Mouse (Mus musculus) hindbrain, embryonic 14.5 days (tissue): Measurements from ENCODE around the gene Pde6b. TPM values are rescaled to one million over a fixed set of nuclear protein-coding genes. Genes with fewer than 3 reads are reported as not detected.

Experiments
- ATAC-seq: fragments of 200-750 bp; cut with Nextera tagmentation; 2 replicates; pipeline ENCODE4 v1.8.0; 2017; ENCODE audit warnings: moderate number of reproducible peaks, mild to moderate bottlenecking, moderate TSS enrichment, moderate library complexity; ENCODE audit not compliant: low FRiP score
- DNase-seq: peaks from one replicate; pipeline ENCODE4 v3.0.0-alpha.2; 2015; ENCODE audit warnings: low spot score
- H3K27ac ChIP-seq: fragments of 300-500 bp; sonication (generic); 2 replicates; pipeline ENCODE4 v1.5.1; 2014; ENCODE audit warnings: mild to moderate bottlenecking, moderate library complexity
- H3K27me3 ChIP-seq: fragments of 300-500 bp; sonication (generic); 2 replicates; pipeline ENCODE4 v1.6.1; 2014; ENCODE audit warnings: mild to moderate bottlenecking, low read length, mixed read lengths; ENCODE audit not compliant: control insufficient read depth, insufficient read depth
- H3K36me3 ChIP-seq: fragments of 300-500 bp; sonication (generic); replicated peaks from 2 replicates; pipeline ENCODE4 v1.6.1; 2014; ENCODE audit not compliant: control insufficient read depth, insufficient read depth
- H3K4me1 ChIP-seq: fragments of 300-500 bp; sonication (generic); replicated peaks from 2 replicates; pipeline ENCODE4 v1.6.1; 2014; ENCODE audit warnings: antibody characterized with exemption, low read length, mixed read lengths; ENCODE audit not compliant: control insufficient read depth, insufficient read depth
- H3K4me2 ChIP-seq: fragments of 300-500 bp; sonication (generic); replicated peaks from 2 replicates; pipeline ENCODE4 v1.6.1; 2014; ENCODE audit warnings: mild to moderate bottlenecking, moderate library complexity
- H3K4me3 ChIP-seq: fragments of 300-500 bp; sonication (generic); replicated peaks from 2 replicates; pipeline ENCODE4 v1.5.1; 2014; ENCODE audit warnings: mild to moderate bottlenecking, low read length
- H3K9ac ChIP-seq: fragments of 300-500 bp; sonication (generic); 2 replicates; pipeline ENCODE4 v1.6.1; 2014
- H3K9me3 ChIP-seq: fragments of 300-500 bp; sonication (generic); 2 replicates; pipeline ENCODE4 v1.6.1; 2016; ENCODE audit warnings: low read length; ENCODE audit not compliant: control insufficient read depth
- WGBS: fragments of 180-500 bp; shearing (Covaris S2); extraction: QIAGEN DNeasy Blood & Tissue Kit; methylation state at CpG from one replicate; pipeline ENCODE4 v1.1.7; 2014; 5-methylcytosine and 5-hydroxymethylcytosine counted together
- polyA plus RNA-seq: library from polyadenylated mRNA; unstranded; fragments of >200 nt; fragmentation: Nextera tagmentation; extraction: Ambion mirVana; gene quantifications from 2 replicates; pipeline ENCODE4 v1.2.1, GENCODE M21; 2014

Gene Pde6b
- polyA plus RNA-seq, 1 experiment from 2014 or later: 0.28 TPM

GRCm38 (mm10) chr5:108362330-108362729 lies 25.9 kb upstream of the Pde6b start:
- DNase-seq (no peak), ATAC-seq (no peak)
- Histone ChIP-seq H3K9ac (no peak overlapping the region), H3K27me3 (peaks cover 46% of the 10 kb centered on the region), H3K36me3 (no peaks in the 10 kb centered on the region), H3K4me3 (no peak overlapping the region), H3K27ac (no peak overlapping the region), H3K9me3 (no peaks in the 10 kb centered on the region), H3K4me1 (peaks cover 9% of the 10 kb centered on the region), H3K4me2 (no peak overlapping the region)
- WGBS: 32% methylated on average over 3 of the region's 3 CpGs

- peak overlapping the region; percentile 73 for H3K9ac ChIP-seq
- H3K4me2 ChIP-seq: peak overlapping the region; percentile 90
- DNase-seq (no peak), ATAC-seq (peak; percentile 6; the same call in 1 of the 2 replicates)
- peaks cover 83% of the 10 kb centered on the region for H3K27me3 ChIP-seq
- no peaks in the 10 kb centered on the region for H3K9me3 ChIP-seq
- 3% methylated on average over 58 of the region's 60 CpGs for WGBS
- H3K4me3 ChIP-seq: peak overlapping the region; percentile 62
- H3K27ac ChIP-seq: no peak overlapping the region
- H3K4me1 ChIP-seq: peaks cover 24% of the 10 kb centered on the region
- H3K36me3 ChIP-seq: no peaks in the 10 kb centered on the region
These were observed 21.7 kb upstream of the Pde6b start for GRCm38 (mm10) chr5:108366328-108366983.

GRCm38 (mm10) chr5:108366984-108367841 lies 21.0 kb upstream of the Pde6b start:
- Histone ChIP-seq H3K4me3 (peak overlapping the region; percentile 62), H3K27me3 (peaks cover 90% of the 10 kb centered on the region), H3K4me1 (peaks cover 24% of the 10 kb centered on the region), H3K9me3 (no peaks in the 10 kb centered on the region), H3K36me3 (no peaks in the 10 kb centered on the region), H3K9ac (peak overlapping the region; percentile 73), H3K4me2 (peak overlapping the region; percentile 90), H3K27ac (no peak overlapping the region)
- peak; percentile 36 for ATAC-seq
- DNase-seq: peak; percentile 45
- under 1% methylated on average over 78 of the region's 100 CpGs for WGBS

- peak within 1 kb of the TSS; percentile 90 for H3K4me2 ChIP-seq
- H3K4me3 ChIP-seq: peak within 1 kb of the TSS; percentile 62
- H3K9ac ChIP-seq: peak within 1 kb of the TSS; percentile 73
- H3K27me3 ChIP-seq: peaks cover 95% of the 10 kb centered on the region
- no peak within 1 kb of the TSS for H3K27ac ChIP-seq
- DNase-seq (no peak), ATAC-seq (peak; percentile 38)
- no peaks in the 10 kb centered on the region for H3K9me3 ChIP-seq
- peaks cover 24% of the 10 kb centered on the region for H3K4me1 ChIP-seq
- WGBS: 3% methylated on average over 25 of the region's 36 CpGs
- no peaks in the 10 kb centered on the region for H3K36me3 ChIP-seq
These were observed 20.3 kb upstream of the Pde6b start, which contains the start of gene Gm42517 for GRCm38 (mm10) chr5:108367871-108368332. Gm42517 (minus strand) TSS chr5:108367922.

GRCm38 (mm10) chr5:108368446-108368845 lies 19.7 kb upstream of the Pde6b start:
- 3% methylated on average over 6 of the region's 6 CpGs for WGBS
- ATAC-seq (peak; percentile 29; the same call in 1 of the 2 replicates), DNase-seq (no peak)

GRCm38 (mm10) chr5:108368851-108369621 lies 19.2 kb upstream of the Pde6b start:
- Histone ChIP-seq H3K9ac (peak overlapping the region; percentile 9; the same call in 1 of the 2 replicates), H3K27ac (no peak overlapping the region), H3K4me3 (peak overlapping the region; percentile 62), H3K27me3 (peaks cover 93% of the 10 kb centered on the region), H3K4me2 (peak overlapping the region; percentile 90), H3K9me3 (no peaks in the 10 kb centered on the region), H3K36me3 (no peaks in the 10 kb centered on the region), H3K4me1 (peaks cover 24% of the 10 kb centered on the region)
- ATAC-seq (peak; percentile 47; the same call in 1 of the 2 replicates), DNase-seq (peak; percentile 45)
- under 1% methylated on average over 49 of the region's 49 CpGs for WGBS

More at GRCm38 (mm10) chr5:108368446-108368845, 19.7 kb upstream of the Pde6b start:
- H3K27ac ChIP-seq: no peak overlapping the region
- H3K36me3 ChIP-seq: no peaks in the 10 kb centered on the region
- peaks cover 24% of the 10 kb centered on the region for H3K4me1 ChIP-seq
- H3K4me2 ChIP-seq: peak overlapping the region; percentile 90
- no peaks in the 10 kb centered on the region for H3K9me3 ChIP-seq
- peaks cover 95% of the 10 kb centered on the region for H3K27me3 ChIP-seq
- no peak overlapping the region; the same call in 1 of the 2 replicates for H3K9ac ChIP-seq
- H3K4me3 ChIP-seq: peak overlapping the region; percentile 62

- H3K27me3 ChIP-seq: peaks cover 85% of the 10 kb centered on the region
- no peak for DNase-seq
- no peaks in the 10 kb centered on the region for H3K36me3 ChIP-seq
- peaks cover 24% of the 10 kb centered on the region for H3K4me1 ChIP-seq
- no peaks in the 10 kb centered on the region for H3K9me3 ChIP-seq
- WGBS: 1% methylated on average over 6 of the region's 6 CpGs
- ATAC-seq: no peak
- H3K4me3 ChIP-seq: no peak overlapping the region
- no peak overlapping the region for H3K9ac ChIP-seq
- H3K4me2 ChIP-seq: no peak overlapping the region
- H3K27ac ChIP-seq: no peak overlapping the region
These were observed 18.2 kb upstream of the Pde6b start for GRCm38 (mm10) chr5:108369964-108370363.

GRCm38 (mm10) chr5:108374079-108374478 lies 14.1 kb upstream of the Pde6b start:
- H3K4me1 ChIP-seq: peaks cover 6% of the 10 kb centered on the region; the same call in 1 of the 2 replicates
- no peak overlapping the region for H3K9ac ChIP-seq
- H3K36me3 ChIP-seq: no peaks in the 10 kb centered on the region
- H3K9me3 ChIP-seq: no peaks in the 10 kb centered on the region
- no peak overlapping the region for H3K27ac ChIP-seq
- H3K27me3 ChIP-seq: peaks cover 47% of the 10 kb centered on the region
- H3K4me3 ChIP-seq: no peak overlapping the region
- ATAC-seq (no peak), DNase-seq (no peak)
- no peak overlapping the region for H3K4me2 ChIP-seq
- 77% methylated on average over 5 of the region's 5 CpGs for WGBS
